Mouse (Mus musculus): ENCODE data around the gene Enthd1.

- TF ChIP-seq CTCF (IDR thresholded peaks at IDR 0.05; ENCODE audit: extremely low read depth, insufficient read depth, insufficient read length, insufficient replicate concordance) (no peak), POLR2A (IDR thresholded peaks at IDR 0.05; ENCODE audit: low read depth, low read length) (no peak)
Measured at GRCm38 (mm10) chr15:80574211-80575040, 9.5 kb upstream of the Enthd1 start.

Measured in spleen, adult 2 months (tissue).